Mouse (Mus musculus): Measurements from ENCODE around the gene Olfr1410.

DNA sequence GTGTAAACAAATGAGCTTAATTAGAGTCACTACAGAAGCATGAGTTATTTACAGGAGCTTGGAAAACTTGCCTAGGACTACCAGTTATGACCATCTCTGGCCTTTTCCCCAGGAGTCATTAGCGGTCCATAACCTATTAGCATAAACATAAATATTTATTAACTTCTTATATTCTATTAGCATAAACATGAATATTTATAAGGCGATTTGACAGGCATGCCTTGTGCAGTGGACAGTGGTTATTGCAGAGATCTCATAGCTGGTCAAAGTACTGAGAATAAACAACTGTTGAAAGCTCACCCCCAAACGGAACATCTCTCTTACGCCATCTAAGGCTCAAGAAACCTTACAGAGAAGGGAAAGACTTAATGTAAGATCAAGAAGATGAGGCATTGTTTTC lies 7.6 kb downstream of the Olfr1410 start:
- TF ChIP-seq GATA1 (IDR thresholded peaks at IDR 0.05; ENCODE audit: borderline replicate concordance, low read length): no peak
- TF ChIP-seq FLI1 (IDR thresholded peaks at IDR 0.05; ENCODE audit: low read length): no peak

All from megakaryocyte, embryonic 14.5 days (primary cell).